Mouse (Mus musculus): ENCODE data around the gene Dctd.

Gene Dctd

DNA sequence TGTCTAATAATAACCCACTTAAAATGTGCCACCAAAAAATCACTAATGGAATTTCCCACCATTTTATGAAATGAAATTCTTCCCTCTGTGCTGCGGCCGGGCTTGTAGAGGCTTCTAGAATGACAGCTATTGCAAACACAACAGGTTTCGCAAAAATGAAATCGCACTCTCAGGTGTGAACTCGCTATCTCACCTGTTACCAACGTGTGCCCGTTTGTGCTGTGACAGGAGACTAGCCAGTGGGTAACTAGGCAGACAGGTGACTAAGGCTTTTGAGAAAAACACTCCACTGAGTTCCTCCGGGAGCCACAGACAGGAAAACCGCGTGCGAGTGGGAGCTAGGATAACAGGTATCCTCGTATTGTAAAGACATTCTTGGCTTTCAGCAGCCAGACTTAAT is at the start of gene Dctd:
Gene Dctd (plus strand): TSS at position 301 of the 400 bp plus-strand sequence.
- DNase-seq: no peak

DNA sequence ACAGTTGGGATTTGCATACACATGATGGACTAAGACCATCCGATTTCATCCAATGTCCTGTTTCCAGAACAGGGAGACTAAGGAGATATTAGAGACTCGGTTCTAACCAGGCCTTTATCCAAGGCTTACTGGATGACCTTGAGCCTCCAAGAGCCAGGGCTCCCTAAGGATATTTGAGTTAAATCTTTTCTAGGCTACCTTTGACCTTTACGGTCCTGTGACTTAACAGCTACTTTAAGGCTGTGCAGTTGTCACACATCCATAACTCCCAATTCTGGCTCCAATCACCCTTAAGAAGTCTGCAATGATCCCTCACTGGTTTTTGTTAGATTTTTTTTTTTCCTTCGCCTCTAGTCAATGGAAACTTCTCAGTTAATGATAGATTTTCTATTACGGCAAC is 45.3 kb upstream of the Dctd start:
- no peak for DNase-seq

DNA sequence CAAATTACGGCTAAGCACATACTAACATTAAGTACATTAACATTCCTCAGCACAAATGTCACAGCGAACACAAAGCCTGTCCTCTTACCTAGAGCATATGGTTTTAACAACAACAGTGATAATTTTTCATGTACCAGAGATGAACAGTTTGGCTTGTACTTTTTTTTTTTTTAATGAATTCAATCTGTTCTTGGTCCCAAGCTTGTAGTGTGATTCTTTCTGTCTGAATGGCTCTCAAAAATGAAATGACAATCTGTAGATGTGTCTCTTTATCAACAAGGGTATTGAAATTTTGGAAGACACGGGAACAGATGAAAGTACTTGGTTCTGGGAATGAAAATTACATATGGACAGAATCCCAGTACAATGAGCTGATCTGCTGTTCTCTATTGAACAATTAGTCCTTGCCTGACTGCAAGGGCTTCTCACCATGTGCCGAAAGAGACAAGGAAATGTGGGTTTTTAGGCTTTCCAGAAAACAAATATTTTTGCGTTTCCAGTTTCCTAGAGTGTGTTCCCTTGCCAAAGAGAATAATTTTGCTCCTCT is 35.3 kb upstream of the Dctd start:
- no peak for DNase-seq

DNA sequence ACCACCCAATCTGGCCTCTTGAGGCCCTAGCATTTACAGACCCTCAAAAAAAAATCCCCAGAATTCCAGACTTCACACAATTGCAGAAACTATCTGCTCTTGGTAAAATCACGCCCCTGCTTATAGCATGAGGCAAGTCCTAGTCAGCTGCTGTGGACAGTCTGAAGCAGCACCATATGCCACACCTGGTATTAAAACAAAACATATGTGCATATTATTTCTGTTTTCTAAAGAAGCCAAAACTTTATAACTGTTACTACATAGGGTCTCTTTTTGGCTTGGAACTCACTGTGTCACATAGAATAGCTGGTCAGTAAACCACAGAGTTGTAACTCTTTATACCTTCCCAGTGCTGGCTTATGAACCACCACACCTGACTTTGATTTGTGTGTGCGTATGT is 24.7 kb upstream of the Dctd start:
- no peak for DNase-seq

DNA sequence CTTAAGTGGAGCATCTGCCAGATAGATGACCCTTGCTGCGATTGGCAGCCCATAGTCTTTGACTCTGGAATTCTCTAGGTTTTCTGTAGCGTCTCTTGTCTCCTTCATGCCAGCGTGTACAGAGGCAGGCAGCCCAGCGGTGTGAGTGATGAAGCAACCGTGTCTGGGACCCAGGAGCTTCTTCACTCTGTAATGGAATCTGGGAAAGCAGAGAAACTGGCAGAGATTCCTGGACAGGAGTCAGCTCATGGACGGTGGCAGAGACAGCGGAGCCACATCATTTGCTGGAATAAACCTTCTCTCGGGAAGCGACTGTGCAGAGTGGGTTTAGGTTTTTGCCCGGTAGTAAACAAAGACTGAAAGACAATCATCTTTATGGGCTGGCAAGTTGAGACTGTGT is 16.5 kb upstream of the Dctd start:
- DNase-seq: no peak

DNA sequence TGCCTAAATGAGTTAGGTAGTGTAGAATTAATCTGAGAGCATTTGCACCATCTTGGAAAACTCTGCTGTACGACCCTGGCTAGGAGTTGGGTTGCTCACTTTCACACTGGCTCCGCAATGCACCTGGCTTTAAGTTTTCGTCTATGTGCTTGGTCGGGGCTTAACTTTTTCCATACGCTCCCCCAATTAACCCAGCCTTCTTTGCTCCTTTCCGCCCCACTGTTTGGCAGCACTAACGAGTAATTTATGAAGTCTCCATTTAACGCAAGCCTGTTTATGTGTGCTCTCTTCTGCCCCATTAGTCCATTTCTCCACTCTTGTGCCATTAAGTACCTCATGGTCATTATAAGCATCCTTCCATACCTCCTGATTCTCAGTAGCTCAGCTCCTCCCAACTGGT is 8.2 kb upstream of the Dctd start:
- DNase-seq: no peak

DNA sequence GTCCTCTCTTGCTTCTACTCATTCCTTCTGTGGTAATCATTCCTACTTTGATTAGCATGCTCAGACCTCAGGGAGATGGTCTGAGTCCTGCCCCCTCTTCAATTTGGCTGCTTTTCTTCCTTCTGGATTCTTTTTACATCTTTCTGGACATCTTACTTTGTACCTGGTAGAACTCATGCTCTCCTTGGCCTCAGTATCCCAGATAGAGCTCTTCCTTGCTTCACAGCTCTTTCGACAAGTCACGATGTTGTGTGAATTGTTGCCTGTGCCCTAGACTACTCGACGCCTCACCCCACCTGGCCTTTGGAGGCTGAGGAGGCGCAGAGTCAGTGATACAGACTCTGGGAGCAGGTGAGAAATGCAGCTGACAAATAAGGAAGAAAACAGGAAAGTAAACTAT is 3.5 kb upstream of the Dctd start:
- DNase-seq: no peak

DNA sequence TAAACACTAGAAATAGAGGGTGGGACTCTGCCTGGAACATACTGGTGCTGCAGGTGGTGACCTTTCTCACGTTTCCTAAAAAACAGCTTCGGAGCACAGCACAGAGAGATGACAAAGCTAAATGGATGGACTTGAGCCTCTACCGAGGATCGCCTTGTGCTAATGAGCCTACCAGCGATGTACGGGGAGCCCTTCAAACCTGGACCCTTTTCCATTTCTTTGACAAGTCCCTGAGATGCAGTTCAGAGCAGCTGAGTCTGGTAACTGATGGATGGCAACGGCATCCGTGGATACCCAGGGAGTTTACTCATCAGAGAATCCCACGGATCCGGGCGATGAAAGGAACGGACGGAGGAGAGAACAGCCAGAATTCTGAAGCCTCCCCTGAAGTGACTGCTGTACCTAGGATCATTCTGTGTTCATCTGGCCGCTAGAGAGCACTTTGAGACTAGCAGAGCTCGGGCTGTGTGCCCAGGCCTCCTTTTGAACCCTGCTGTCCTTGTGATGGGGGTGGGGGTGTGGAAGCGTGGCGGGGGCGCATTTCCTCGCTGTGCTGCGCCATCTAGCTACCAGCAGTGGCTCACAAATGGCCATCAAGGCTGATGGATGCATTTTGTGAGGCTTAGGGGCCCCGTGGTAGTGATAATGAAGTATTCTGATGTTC is 1.6 kb upstream of the Dctd start:
- DNase-seq: no peak

DNA sequence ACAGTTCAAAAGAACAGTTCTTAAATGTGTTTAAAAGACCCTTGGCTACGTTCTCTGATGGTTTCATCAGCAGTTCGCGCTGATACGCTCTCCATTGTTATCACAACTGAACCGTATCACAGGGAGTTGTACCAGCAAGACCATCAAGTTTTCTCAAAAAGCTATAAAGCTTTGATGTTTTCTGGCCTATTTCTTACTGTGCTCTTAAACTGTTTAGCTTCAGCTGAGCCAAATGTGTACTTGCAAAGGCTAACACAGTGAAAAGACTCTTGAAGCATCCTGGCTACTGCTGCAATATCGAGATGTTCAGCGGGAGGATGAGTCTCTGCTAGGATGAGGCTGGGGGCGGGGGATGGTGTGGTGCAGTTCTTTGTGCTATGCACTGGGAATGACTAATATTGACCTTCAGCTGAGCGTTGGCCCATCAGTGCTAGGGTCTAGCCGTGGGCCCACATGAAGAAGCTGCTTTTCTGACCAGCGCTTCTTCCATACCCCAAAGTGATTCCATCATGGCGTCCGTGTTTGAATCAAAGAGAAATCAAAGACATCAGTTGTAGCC is 732 bp upstream of the Dctd start:
- no peak for DNase-seq

DNA sequence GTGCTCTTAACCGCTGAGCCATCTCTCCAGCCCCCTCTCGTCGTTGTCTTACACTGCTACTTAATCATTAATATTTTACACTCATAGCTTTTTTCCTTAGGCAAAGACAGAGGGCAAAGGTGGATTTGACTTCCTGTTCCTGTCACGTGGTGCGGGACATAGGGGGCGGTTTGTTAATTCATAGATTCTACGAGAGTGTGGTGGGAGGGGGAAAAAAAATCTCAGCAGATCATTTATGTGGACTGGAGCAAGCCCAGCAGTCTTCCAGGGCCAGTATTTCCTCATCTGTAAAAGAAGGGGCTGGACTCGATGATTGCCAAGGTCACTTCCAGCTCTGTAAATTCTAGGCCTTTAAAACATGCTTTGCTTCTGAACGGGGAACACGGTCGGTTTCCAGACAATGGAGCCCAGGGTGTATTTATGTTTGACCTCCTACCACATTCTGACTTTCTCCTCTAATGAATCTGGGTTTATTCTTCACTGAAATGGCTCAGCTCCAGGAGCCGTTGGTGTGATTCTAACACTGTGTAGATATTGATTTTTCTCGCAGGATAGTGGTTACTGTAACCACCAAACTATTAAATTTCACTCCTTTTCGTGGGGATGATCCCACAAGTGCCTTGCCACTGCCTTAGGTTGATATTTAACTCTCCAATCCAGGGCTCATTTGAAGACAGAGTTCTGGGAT is 1.4 kb downstream of the Dctd start:
- no peak for DNase-seq

DNA sequence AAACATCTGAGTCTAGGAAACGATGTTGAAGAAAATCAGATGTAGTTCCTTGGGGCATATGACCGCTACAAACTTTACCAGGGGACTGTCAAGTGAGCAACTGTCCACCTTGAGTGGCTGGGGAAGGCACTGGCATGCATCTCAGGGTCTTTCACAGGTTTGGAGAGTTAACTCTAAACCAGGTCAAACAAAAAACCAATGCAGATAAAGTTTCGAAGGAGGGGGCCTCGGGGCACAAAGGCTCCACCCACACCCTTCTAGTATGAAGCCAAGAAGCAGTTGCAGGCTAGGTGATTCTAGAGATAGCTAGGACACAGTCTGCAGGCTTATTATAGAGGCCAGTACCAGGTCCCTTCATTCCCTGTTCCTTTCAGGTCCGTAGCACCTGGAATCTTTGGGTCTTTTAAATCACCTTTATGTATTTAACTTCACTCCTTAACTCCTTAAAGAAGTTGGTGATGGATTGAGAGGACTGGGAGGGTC is 10.5 kb downstream of the Dctd start:
- DNase-seq: no peak

DNA sequence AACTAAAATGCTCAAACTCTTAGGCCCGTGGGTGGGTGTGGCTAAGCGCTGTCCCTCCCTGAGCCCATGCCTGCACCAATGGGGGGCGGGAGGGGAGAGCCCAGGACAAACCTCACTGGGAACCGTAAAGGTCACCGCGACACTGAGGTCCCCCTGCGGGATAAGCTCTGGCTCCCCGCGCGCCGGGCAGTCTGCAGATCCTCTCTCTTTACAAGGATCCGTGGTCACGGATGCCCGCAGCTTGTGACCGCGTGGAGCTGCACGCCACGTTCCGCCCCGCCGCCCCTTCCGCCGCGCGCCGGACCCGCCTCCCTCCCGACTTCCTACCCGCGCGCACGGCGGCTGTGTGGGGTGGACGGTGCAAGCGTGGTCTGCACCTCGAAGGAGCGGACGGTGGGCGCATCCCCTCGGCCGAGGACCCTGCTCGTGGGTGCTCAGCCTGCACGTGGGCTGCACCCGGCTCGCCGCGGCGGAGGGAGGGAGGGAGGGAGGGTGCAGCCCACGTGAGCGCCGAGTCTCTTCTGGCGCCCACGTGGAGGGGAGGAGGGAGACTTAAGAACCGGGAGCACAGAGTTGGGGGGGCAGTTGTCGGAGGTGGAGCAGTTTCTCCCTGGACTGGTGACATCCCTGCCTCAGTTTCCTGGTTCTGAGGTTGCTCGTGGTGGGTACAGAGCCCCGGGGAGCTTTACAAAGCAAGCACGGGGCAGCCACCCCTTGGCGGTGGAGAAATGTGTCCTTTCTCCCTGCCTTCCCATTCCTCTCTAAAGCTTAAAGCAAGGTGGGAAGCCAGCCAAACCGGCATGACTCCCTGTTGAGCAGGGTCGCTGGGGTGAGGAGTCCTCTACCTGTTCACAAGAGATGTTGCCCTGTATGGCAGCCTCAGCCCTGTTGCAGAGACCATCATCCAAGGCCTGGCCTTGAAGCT is 11.2 kb downstream of the Dctd start:
- peak; percentile 17 for DNase-seq

DNA sequence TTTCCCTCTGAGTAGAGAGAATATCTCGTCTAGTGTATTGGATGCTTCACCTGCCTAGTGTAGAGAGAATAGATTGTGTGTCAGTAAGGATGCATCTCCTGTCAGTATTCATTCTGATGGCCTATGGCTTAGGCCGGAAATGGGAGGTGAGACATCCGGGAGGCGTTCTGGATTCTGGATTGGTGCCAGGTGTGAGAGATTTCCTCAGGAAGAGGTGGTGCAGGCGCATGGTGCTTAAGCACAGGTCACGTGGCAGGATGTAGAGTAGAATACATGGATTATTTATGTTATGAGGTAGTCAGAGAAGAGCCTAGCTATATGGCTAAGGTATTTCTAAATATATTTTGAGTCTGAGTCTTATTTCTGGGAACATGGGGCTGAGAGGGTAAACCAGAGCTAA is 15.7 kb downstream of the Dctd start:
- no peak for DNase-seq

DNA sequence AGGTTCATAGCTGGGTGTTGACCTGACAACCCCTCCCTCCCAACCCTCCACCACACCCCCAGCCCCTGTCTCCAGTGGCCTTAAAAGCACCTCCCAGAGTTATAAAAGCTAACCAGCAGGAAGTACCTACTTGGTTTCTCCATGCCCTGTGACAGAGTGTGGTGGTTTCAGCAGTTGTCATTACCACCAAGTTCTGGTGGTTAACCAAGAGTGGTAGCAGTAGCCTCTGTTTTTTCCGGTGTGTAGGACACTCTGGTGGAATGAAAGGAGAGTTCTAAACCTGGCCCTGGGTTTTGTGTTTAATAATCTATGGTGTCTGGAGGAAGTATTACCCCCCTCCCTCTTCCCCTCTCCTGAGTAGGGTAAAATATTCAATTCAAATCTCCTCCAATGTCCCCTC is 24.1 kb downstream of the Dctd start:
- no peak for DNase-seq

DNA sequence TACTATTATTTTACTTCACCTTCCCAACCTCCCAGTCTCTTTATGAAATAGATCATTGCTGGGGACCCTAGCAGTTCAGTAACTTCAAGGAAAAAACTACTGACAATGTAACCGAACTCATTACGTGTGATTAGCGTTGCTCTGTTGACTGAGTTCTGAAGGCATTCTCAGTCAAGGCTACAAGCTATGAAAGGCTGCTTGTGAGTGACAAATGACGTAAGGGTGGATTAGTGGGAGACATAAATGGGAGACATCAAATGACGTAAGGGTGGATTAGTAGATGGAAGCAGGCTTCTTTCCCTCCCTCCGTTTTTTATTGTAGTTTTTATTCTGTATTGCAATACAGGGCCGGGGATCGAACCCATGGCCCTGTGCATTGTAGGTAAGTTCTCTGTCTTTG is 26.0 kb downstream of the Dctd start:
- DNase-seq: no peak

DNA sequence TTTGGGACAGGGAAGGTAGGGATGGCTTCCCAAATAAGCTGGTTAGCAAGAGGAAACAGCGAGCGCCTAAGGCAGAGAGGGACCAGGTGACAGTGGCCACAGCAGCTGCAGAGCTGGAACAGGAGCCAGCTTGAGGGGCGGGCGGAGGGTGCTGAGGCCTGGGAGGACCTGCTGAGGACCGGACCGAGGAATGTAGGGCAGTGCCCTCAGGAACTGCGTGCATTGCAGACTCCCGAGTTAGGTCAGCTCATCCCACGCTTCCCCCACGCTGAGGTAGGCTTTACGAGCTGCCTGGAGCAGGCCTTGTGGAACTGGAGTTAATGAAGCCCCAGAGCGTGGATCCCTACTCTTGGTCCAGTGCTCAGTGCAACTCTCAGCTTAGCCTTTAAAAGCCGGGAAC is 28.1 kb downstream of the Dctd start:
- DNase-seq: no peak

DNA sequence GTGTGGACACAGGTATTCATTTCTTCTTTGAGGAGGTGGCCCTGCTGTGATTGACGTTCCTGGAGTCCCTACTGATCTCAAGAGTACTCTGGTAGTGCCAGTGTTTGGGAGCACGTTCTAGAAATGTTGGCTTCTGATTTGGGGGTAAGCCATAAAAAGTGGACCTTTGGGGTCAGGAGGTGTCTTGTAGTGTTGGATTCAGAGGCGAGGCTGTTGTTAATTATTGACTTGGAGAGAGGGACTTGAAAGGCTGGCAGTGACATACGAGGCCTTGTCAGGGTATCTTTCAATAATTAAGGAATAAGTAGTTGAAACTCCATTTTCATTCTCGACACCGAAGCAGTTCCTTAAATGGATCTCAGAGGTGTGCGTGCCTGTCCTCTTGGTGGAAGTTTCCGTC is 31.4 kb downstream of the Dctd start:
- DNase-seq: no peak

DNA sequence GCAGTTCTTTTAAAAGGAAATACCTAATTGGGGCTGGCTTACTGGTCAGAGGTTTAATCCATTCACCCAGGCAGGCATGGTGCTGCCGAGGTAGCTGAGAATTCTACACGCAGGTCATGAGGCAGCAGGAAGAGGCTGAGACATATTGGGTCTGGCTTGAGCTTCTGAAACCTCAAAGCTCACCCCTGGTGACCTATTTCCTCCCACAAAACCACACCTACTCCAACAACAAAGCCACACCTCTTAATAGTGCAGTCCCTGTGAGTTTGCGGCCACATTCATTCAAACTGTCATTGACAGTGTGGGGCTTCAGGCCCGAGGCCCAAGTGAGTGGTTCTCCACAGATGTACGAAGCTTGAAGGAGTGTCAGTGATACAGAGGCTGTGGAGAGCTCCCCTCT is 34.4 kb downstream of the Dctd start:
- no peak for DNase-seq

DNA sequence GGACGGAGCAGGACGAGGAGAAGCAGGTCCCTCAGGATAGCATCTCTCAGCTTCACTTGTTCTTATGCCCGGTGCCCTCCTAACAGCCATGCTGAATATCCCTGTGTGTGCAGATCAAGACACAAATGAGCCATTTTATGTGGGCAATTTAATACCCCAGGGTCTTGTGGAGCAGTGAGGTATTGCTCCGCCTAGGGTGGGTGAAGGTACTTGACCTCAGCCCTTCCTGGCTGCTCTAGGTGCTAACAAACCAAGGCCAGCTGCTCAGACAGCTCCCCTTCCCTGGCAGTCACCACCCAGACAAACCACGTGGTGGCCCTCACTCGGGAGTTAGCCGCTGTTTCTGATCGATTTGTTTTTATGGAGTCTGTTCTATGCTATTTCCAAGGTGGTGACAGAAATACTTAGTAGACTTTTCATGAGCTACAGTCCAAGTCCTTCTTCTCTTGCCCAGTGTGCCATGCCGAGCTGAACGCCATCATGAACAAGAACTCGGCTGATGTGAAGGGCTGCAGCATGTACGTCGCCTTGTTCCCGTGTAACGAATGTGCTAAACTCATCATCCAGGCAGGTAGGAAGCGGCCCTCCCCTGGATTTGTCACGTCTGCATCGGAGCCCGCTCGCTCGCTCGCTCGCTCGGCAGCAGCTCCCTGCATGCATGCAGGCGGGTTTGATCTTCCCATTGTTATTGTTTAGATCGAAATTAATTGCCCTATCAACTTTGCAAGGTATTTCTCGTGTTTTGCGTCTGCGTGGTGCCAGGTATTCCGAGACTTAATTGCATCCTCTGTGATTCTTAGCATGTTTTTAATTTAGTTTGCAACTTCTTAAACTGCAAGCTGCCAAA is 38.1 kb downstream of the Dctd start:
- no peak for DNase-seq

DNA sequence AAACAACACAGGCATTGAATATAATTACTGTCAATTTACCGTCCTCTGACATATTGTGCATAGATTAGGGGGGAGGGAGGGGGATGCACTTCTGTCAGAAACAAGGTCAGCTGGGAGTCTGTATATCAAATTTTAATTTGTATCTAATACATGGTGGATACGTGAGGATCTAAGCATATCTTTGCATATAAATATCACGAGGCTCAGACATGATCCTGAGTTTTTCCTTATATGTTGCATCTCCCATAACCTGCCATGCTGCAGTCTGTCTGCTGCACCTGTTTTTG is 38.7 kb downstream of the Dctd start:
- DNase-seq: no peak

DNA sequence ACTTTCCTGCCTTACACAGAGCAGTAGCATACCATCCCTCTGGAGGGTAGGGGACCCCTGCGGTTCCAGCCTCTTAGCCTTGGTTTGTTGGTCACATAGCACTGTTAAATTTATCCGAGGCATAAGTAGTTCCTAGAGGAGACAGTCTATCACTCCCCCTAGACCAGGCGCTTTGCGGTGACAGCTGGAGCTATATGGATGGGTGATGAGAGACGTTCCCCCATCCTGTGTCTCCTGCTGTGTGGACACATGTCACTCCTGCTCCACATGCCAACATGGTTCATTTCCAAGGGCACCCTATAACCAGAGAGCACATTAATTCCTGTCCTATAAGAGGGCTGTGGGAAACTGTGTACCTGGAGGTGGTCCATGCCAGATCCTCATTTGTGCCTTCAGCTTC is 42.1 kb downstream of the Dctd start:
- DNase-seq: no peak

DNA sequence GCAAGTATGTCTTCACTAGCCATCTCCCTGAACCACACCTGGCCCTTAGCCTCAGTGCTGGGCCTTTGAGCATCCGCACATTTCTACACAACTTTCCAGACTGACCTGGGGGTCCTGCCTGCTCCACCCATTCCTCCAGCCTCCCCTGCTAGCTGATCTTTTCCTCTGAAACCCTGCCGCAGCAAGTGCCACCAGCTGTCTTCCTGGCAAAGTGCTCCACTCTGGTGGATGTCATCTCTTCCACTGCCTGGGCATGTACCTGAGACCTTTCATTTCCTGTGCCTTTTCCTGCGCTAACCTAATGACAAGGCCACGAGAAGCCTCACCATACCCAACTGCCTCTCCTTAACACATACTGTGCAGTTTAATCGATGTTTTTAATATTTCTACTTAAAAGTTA is 46.9 kb downstream of the Dctd start:
- no peak for DNase-seq
